15 mouse cellular contexts compared by ENCODE assay signal in the genomic region with DNA sequence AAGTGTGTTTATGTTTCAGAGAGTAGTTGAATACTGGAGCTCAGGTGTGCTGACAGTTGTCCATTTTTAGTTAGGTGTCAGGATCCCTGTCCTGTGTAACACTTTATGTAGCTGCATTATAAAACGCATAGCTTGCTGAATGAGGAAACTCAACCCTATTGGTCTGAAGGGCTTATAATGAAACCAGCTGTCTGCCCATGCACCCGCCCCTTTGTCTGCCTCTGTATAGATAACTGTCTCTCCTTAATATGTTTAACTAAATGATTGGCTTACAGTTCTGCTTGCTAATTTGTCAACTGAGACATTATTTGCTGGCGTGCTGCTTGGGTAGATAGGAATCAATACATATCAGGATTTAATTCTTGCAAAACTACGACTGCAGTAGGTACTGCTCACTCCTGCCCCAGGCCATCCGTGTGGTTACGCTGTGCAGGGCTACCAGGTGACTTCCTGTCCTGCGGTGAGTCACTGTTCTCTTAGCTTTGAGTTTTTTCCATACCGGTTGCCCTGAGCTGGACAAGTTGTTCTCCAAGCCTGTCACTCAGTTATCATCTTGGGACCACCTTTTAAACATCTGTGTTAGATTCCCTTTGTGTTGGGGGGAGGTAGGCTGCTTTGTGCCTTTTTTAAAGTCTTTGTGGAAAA. TPM values are rescaled to one million over a fixed set of nuclear protein-coding genes. Genes with fewer than 3 reads are reported as not detected.
DNase-seq lines count a peak whose midpoint lies in the region; ATAC-seq and TF ChIP-seq lines count a peak whose summit lies in the region.
"Had no signal": no experiment of that assay in that cellular context is flagged by ENCODE, and none has a peak within 500 bp of the region (broad histone marks: within the 10 kb centered on the region; RNA-seq: fewer than 3 reads in every experiment).

No protein-coding gene starts in this region.

- H3K27me3 ChIP-seq in liver, embryonic 12.5 days (replicated peaks) = no peaks in the 10 kb centered on the region
- H3K27me3 ChIP-seq in stomach, postnatal 0 days (ENCODE audit: control insufficient read depth, insufficient read depth, low read length) = no peaks in the 10 kb centered on the region
- H3K27me3 ChIP-seq: limb, embryonic 12.5 days had no signal

- H3K4me2 ChIP-seq in liver, embryonic 12.5 days = peak overlapping the region; percentile 32
- H3K4me2 ChIP-seq in stomach, postnatal 0 days (replicated peaks; ENCODE audit: low read depth) = no peak overlapping the region
- H3K4me2 ChIP-seq: limb, embryonic 12.5 days had no signal

- WGBS in liver, embryonic 12.5 days (ENCODE audit: insufficient replicate concordance) = 29% methylated on average over 8 of the region's 8 CpGs
- 37% methylated on average over 8 of the region's 8 CpGs for WGBS in stomach, postnatal 0 days

- no peaks in the 10 kb centered on the region for H3K36me3 ChIP-seq in liver, embryonic 12.5 days
- H3K36me3 ChIP-seq in stomach, postnatal 0 days (ENCODE audit: control insufficient read depth, insufficient read depth, low read length) = no peaks in the 10 kb centered on the region
- H3K36me3 ChIP-seq: limb, embryonic 12.5 days had no signal

- H3K9ac ChIP-seq in liver, embryonic 12.5 days = 0 out of 2 replicates have a peak overlapping the region, but pooled peaks have one; percentile 19
- H3K9ac ChIP-seq in stomach, postnatal 0 days (ENCODE audit: low read length) = no peak overlapping the region
- H3K9ac ChIP-seq: limb, embryonic 12.5 days had no signal

- H3K4me3 ChIP-seq in liver, embryonic 12.5 days = no peak overlapping the region
- no peak overlapping the region for H3K4me3 ChIP-seq in stomach, postnatal 0 days (ENCODE audit: low read depth, low read length)
- H3K4me3 ChIP-seq: limb, embryonic 12.5 days had no signal

- peaks cover 46% of the 10 kb centered on the region for H3K4me1 ChIP-seq in liver, embryonic 12.5 days
- peaks cover 2% of the 10 kb centered on the region for H3K4me1 ChIP-seq in stomach, postnatal 0 days (replicated peaks; ENCODE audit: control insufficient read depth, insufficient read depth)

- TF ChIP-seq CTCF in stomach, postnatal 0 days (IDR thresholded peaks at IDR 0.05; ENCODE audit: low read depth) = no peak

- no peak overlapping the region for H3K27ac ChIP-seq in liver, embryonic 12.5 days
- peak overlapping the region; percentile 46; the same call in 1 of the 2 replicates for H3K27ac ChIP-seq in stomach, postnatal 0 days (replicated peaks)
- H3K27ac ChIP-seq: limb, embryonic 12.5 days had no signal

- peak; percentile 18 for DNase-seq in thymus, postnatal 4 days
- no peak for DNase-seq in thymus, postnatal 10 days (ENCODE audit: low spot score in 2 of 2)
- peak; percentile 63 for DNase-seq in stomach, postnatal 0 days (ENCODE audit: low spot score)
- no peak for DNase-seq in urinary bladder, postnatal 10 days (ENCODE audit: low spot score)
- DNase-seq in right cerebral cortex, adult 2 months (ENCODE audit: low spot score in 2 of 2) = no peak
- no peak for DNase-seq in cerebellum, adult 9-10 months
- DNase-seq: gastrocnemius, postnatal 10 days; heart, postnatal 36 days; kidney, postnatal 14 days; right cerebral cortex, postnatal 14 days had no signal

- TF ChIP-seq EP300 in stomach, postnatal 0 days (optimal IDR thresholded peaks at IDR 0.05) = no peak

- no peaks in the 10 kb centered on the region for H3K9me3 ChIP-seq in liver, embryonic 12.5 days (replicated peaks)
- no peaks in the 10 kb centered on the region for H3K9me3 ChIP-seq in stomach, postnatal 0 days (ENCODE audit: control insufficient read depth, low read length)
- H3K9me3 ChIP-seq: limb, embryonic 12.5 days had no signal

- peak; percentile 74 for ATAC-seq in activated CD4-positive, CD25-positive, alpha-beta regulatory T cell, adult 4 months
- ATAC-seq in liver, embryonic 12.5 days = peak; percentile 47
- ATAC-seq in stomach, postnatal 0 days (ENCODE audit: low FRiP score, low TSS enrichment) = peak; percentile 74

RNA-seq across cellular contexts. Expression of a gene that starts 13.4 kb away (rescaled TPM):
- polyA plus RNA-seq in activated CD4-positive, CD25-positive, alpha-beta regulatory T cell, adult 4 months (2017; shearing (Covaris generic)) = 10 to 100 TPM; 60.6 to 78.5 TPM
- polyA plus RNA-seq in liver, embryonic 12.5 days (2016; fragmentation: Nextera tagmentation; extraction: Ambion mirVana) = 10.1 and 10.5 TPM in 2 replicates
- 60.6 and 67.3 TPM in 2 replicates for polyA plus RNA-seq in stomach, postnatal 0 days (2015; fragmentation: Nextera tagmentation; extraction: Ambion mirVana)

RNA-seq across cellular contexts. Expression of a gene that starts 47.5 kb away (rescaled TPM):
- polyA plus RNA-seq in activated CD4-positive, CD25-positive, alpha-beta regulatory T cell, adult 4 months (2017; shearing (Covaris generic)) = not detected
- polyA plus RNA-seq in liver, embryonic 12.5 days (2016; fragmentation: Nextera tagmentation; extraction: Ambion mirVana) = 0.84 TPM in 1 of 2 replicates, not detected in the other
- polyA plus RNA-seq in stomach, postnatal 0 days (2015; fragmentation: Nextera tagmentation; extraction: Ambion mirVana) = 1.9 and 2.8 TPM in 2 replicates
- polyA plus RNA-seq: embryonic facial prominence, embryonic 14.5 days; limb, embryonic 12.5 days; midbrain, postnatal 0 days had no signal

Comparison
In these comparisons a context has a peak if more than half of its experiments do, and no peak if none do; other contexts are left out.
1. DNase-seq: peak in thymus, postnatal 4 days (single experiment) and stomach, postnatal 0 days (single experiment); none in thymus, postnatal 10 days (0 of 2), urinary bladder, postnatal 10 days (single experiment), right cerebral cortex, adult 2 months (0 of 2) and cerebellum, adult 9-10 months (single experiment).
2. Peak in every context shown above with its lines, with median percentiles within 50 percentile points of each other: ATAC-seq.